21 mouse cellular contexts compared by ENCODE assay signal in genomic region chr4:69838940-69839339, GRCm38 (mm10).
DNase-seq lines count a peak whose midpoint lies in the region; ATAC-seq lines count a peak whose summit lies in the region.
"Had no signal": no experiment of that assay in that cellular context is flagged by ENCODE, and none has a peak within 500 bp of the region (broad histone marks: within the 10 kb centered on the region; RNA-seq: fewer than 3 reads in every experiment).

No protein-coding gene starts in this region.

- no peak overlapping the region for H3K9ac ChIP-seq in forebrain, embryonic 11.5 days (ENCODE audit: low read length)
- no peak overlapping the region for H3K9ac ChIP-seq in midbrain, embryonic 11.5 days (ENCODE audit: low read length)
- no peak overlapping the region for H3K9ac ChIP-seq in midbrain, embryonic 14.5 days (replicated peaks; ENCODE audit: low read length)
- no peak overlapping the region for H3K9ac ChIP-seq in midbrain, embryonic 15.5 days
- H3K9ac ChIP-seq: embryonic facial prominence, embryonic 15.5 days; forebrain, embryonic 13.5 days; forebrain, postnatal 0 days; heart, embryonic 13.5 days; hindbrain, embryonic 12.5 days had no signal

- no peak for DNase-seq in forebrain, embryonic 11.5 days (ENCODE audit: low spot score)
- no peak for DNase-seq in forebrain, embryonic 10.5 days (ENCODE audit: extremely low spot score, low spot score)
- DNase-seq in midbrain, embryonic 11.5 days (ENCODE audit: low spot score, missing footprints), result no peak
- no peak for DNase-seq in midbrain, embryonic 14.5 days
- DNase-seq in adrenal gland, adult 18-20 months (ENCODE audit: low spot score in 2 of 2), result no peak
- no peak for DNase-seq in limb, embryonic 10.5 days (ENCODE audit: low spot score)
- DNase-seq: adrenal gland, postnatal 25 days; B cell, adult 2 months; cerebellum, adult 2 months; cerebellum, postnatal 10 days; forebrain, postnatal 0 days; gastrocnemius, postnatal 14 days; heart, postnatal 36 days; kidney, adult 11 months had no signal

- H3K4me2 ChIP-seq in forebrain, embryonic 11.5 days (ENCODE audit: low read depth, low read length, severe bottlenecking), result no peak overlapping the region
- no peak overlapping the region for H3K4me2 ChIP-seq in midbrain, embryonic 11.5 days
- H3K4me2 ChIP-seq in midbrain, embryonic 14.5 days (ENCODE audit: low read length), result no peak overlapping the region
- no peak overlapping the region for H3K4me2 ChIP-seq in midbrain, embryonic 15.5 days
- H3K4me2 ChIP-seq: embryonic facial prominence, embryonic 15.5 days; forebrain, embryonic 13.5 days; heart, embryonic 13.5 days; hindbrain, embryonic 12.5 days had no signal

- no peaks in the 10 kb centered on the region for H3K36me3 ChIP-seq in forebrain, embryonic 11.5 days (ENCODE audit: control insufficient read depth, insufficient read depth, low read length)
- no peaks in the 10 kb centered on the region for H3K36me3 ChIP-seq in forebrain, embryonic 10.5 days (replicated peaks)
- H3K36me3 ChIP-seq in midbrain, embryonic 11.5 days (ENCODE audit: control insufficient read depth, insufficient read depth, low read length), result no peaks in the 10 kb centered on the region
- no peaks in the 10 kb centered on the region for H3K36me3 ChIP-seq in midbrain, embryonic 14.5 days (ENCODE audit: control insufficient read depth, insufficient read depth, low read length)
- H3K36me3 ChIP-seq in midbrain, embryonic 15.5 days (replicated peaks), result no peaks in the 10 kb centered on the region
- no peaks in the 10 kb centered on the region for H3K36me3 ChIP-seq in limb, embryonic 10.5 days
- H3K36me3 ChIP-seq: embryonic facial prominence, embryonic 15.5 days; heart, embryonic 13.5 days; hindbrain, embryonic 12.5 days had no signal

- WGBS in forebrain, embryonic 11.5 days, result 14% methylated on average over 4 of the region's 4 CpGs
- WGBS in forebrain, embryonic 10.5 days, result 14% methylated on average over 4 of the region's 4 CpGs
- 17% methylated on average over 4 of the region's 4 CpGs for WGBS in midbrain, embryonic 11.5 days
- 21% methylated on average over 4 of the region's 4 CpGs for WGBS in midbrain, embryonic 14.5 days
- 17% methylated on average over 4 of the region's 4 CpGs for WGBS in midbrain, embryonic 15.5 days
- WGBS in limb, embryonic 10.5 days, result 51% methylated on average over 4 of the region's 4 CpGs

- no peaks in the 10 kb centered on the region for H3K27me3 ChIP-seq in forebrain, embryonic 11.5 days (ENCODE audit: control insufficient read depth, insufficient read depth, low read length)
- no peaks in the 10 kb centered on the region for H3K27me3 ChIP-seq in forebrain, embryonic 10.5 days (ENCODE audit: poor library complexity, severe bottlenecking)
- H3K27me3 ChIP-seq in midbrain, embryonic 11.5 days (ENCODE audit: control insufficient read depth, insufficient read depth, low read length), result no peaks in the 10 kb centered on the region
- H3K27me3 ChIP-seq in midbrain, embryonic 14.5 days (ENCODE audit: control insufficient read depth, insufficient read depth, low read length), result no peaks in the 10 kb centered on the region
- H3K27me3 ChIP-seq in midbrain, embryonic 15.5 days (replicated peaks), result no peaks in the 10 kb centered on the region
- H3K27me3 ChIP-seq in limb, embryonic 10.5 days (ENCODE audit: low read depth, poor library complexity, severe bottlenecking), result no peaks in the 10 kb centered on the region
- H3K27me3 ChIP-seq: embryonic facial prominence, embryonic 15.5 days; forebrain, embryonic 13.5 days; heart, embryonic 13.5 days; hindbrain, embryonic 12.5 days had no signal

- no peaks in the 10 kb centered on the region for H3K4me1 ChIP-seq in forebrain, embryonic 11.5 days (replicated peaks; ENCODE audit: control insufficient read depth, insufficient read depth, low read length)
- peaks cover 15% of the 10 kb centered on the region for H3K4me1 ChIP-seq in forebrain, embryonic 10.5 days
- peaks cover 4% of the 10 kb centered on the region for H3K4me1 ChIP-seq in midbrain, embryonic 11.5 days (ENCODE audit: control insufficient read depth, insufficient read depth, low read length)
- H3K4me1 ChIP-seq in midbrain, embryonic 14.5 days (ENCODE audit: control insufficient read depth, insufficient read depth, low read length), result 0 out of 2 replicates have a peak, but pooled peaks cover 4% of the 10 kb centered on the region
- H3K4me1 ChIP-seq in midbrain, embryonic 15.5 days, result peaks cover 3% of the 10 kb centered on the region; the same call in 1 of the 2 replicates
- H3K4me1 ChIP-seq in limb, embryonic 10.5 days, result no peaks in the 10 kb centered on the region; the same call in 1 of the 2 replicates
- H3K4me1 ChIP-seq: embryonic facial prominence, embryonic 15.5 days; forebrain, embryonic 13.5 days; heart, embryonic 13.5 days; hindbrain, embryonic 12.5 days had no signal

- no peak overlapping the region for H3K4me3 ChIP-seq in forebrain, embryonic 11.5 days (ENCODE audit: low read depth, low read length)
- H3K4me3 ChIP-seq in forebrain, embryonic 10.5 days, result no peak overlapping the region
- H3K4me3 ChIP-seq in midbrain, embryonic 11.5 days (ENCODE audit: low read depth, low read length), result no peak overlapping the region
- no peak overlapping the region for H3K4me3 ChIP-seq in midbrain, embryonic 14.5 days (replicated peaks; ENCODE audit: low read depth, low read length)
- H3K4me3 ChIP-seq in midbrain, embryonic 15.5 days, result no peak overlapping the region
- no peak overlapping the region for H3K4me3 ChIP-seq in limb, embryonic 10.5 days
- H3K4me3 ChIP-seq: embryonic facial prominence, embryonic 15.5 days; erythroblast, embryonic 14.5 days; forebrain, embryonic 13.5 days; heart, embryonic 13.5 days; hindbrain, embryonic 12.5 days had no signal

- no peaks in the 10 kb centered on the region for H3K9me3 ChIP-seq in forebrain, embryonic 11.5 days (ENCODE audit: control insufficient read depth, low read length)
- no peaks in the 10 kb centered on the region for H3K9me3 ChIP-seq in forebrain, embryonic 10.5 days
- H3K9me3 ChIP-seq in midbrain, embryonic 11.5 days (ENCODE audit: control insufficient read depth, low read length), result no peaks in the 10 kb centered on the region
- no peaks in the 10 kb centered on the region for H3K9me3 ChIP-seq in midbrain, embryonic 14.5 days (ENCODE audit: control insufficient read depth, low read length)
- H3K9me3 ChIP-seq in midbrain, embryonic 15.5 days, result no peaks in the 10 kb centered on the region
- no peaks in the 10 kb centered on the region for H3K9me3 ChIP-seq in limb, embryonic 10.5 days (replicated peaks)
- H3K9me3 ChIP-seq: embryonic facial prominence, embryonic 15.5 days; forebrain, embryonic 13.5 days; heart, embryonic 13.5 days; hindbrain, embryonic 12.5 days had no signal

- no peak overlapping the region for H3K27ac ChIP-seq in forebrain, embryonic 11.5 days (ENCODE audit: low read depth, low read length)
- H3K27ac ChIP-seq in forebrain, embryonic 10.5 days, result no peak overlapping the region
- no peak overlapping the region; the same call in 1 of the 2 replicates for H3K27ac ChIP-seq in midbrain, embryonic 11.5 days (ENCODE audit: low read depth, low read length)
- no peak overlapping the region for H3K27ac ChIP-seq in midbrain, embryonic 14.5 days (replicated peaks; ENCODE audit: low read depth, low read length)
- no peak overlapping the region for H3K27ac ChIP-seq in midbrain, embryonic 15.5 days
- no peak overlapping the region for H3K27ac ChIP-seq in limb, embryonic 10.5 days
- H3K27ac ChIP-seq: embryonic facial prominence, embryonic 15.5 days; forebrain, embryonic 13.5 days; heart, embryonic 13.5 days; hindbrain, embryonic 12.5 days had no signal

- ATAC-seq in forebrain, embryonic 11.5 days (replicated peaks; ENCODE audit: low FRiP score), result 0 out of 2 replicates have a peak, but pooled peaks have one; percentile 24
- peak; percentile 48; the same call in 1 of the 2 replicates for ATAC-seq in midbrain, embryonic 11.5 days (ENCODE audit: low FRiP score)
- ATAC-seq in midbrain, embryonic 14.5 days (ENCODE audit: low FRiP score, low TSS enrichment), result no peak
- ATAC-seq in midbrain, embryonic 15.5 days (replicated peaks), result peak; percentile 39; the same call in 1 of the 2 replicates
- ATAC-seq: forebrain, embryonic 13.5 days; forebrain, postnatal 0 days; hindbrain, embryonic 16.5 days had no signal
